Mouse (Mus musculus) spleen, adult 10 weeks (tissue): ENCODE results near the gene Rsph6a. TPM values are rescaled to one million over a fixed set of nuclear protein-coding genes. Genes with fewer than 3 reads are reported as not detected.

Experiments used
- polyA plus RNA-seq: library from polyadenylated mRNA; stranded (reverse); fragments of 350-450 nt; fragmentation: Illumina TruSeq; extraction: RNeasy Lipid Tissue Mini Kit (QIAGEN cat#74804); gene quantifications from one replicate; pipeline ENCODE4 v1.2.3, GENCODE M21; 2015; ENCODE audit warnings: low replicate concordance; ENCODE audit not compliant: insufficient read depth

Rsph6a gene
- not detected for polyA plus RNA-seq

GRCm38 (mm10) chr7:19054047-19054776, at the start of gene Rsph6a:
TSS of gene Rsph6a (plus strand) at chr7:19054690.

GRCm38 (mm10) chr7:19023357-19023814, 31.1 kb upstream of the Rsph6a start, which contains the start of gene Foxa3:
TSS of gene Foxa3 (minus strand) at chr7:19023538.

GRCm38 (mm10) chr7:19024096-19024506, 30.4 kb upstream of the Rsph6a start, which contains the start of gene Sympk:
TSS of gene Sympk (plus strand) at chr7:19024377.

DNA sequence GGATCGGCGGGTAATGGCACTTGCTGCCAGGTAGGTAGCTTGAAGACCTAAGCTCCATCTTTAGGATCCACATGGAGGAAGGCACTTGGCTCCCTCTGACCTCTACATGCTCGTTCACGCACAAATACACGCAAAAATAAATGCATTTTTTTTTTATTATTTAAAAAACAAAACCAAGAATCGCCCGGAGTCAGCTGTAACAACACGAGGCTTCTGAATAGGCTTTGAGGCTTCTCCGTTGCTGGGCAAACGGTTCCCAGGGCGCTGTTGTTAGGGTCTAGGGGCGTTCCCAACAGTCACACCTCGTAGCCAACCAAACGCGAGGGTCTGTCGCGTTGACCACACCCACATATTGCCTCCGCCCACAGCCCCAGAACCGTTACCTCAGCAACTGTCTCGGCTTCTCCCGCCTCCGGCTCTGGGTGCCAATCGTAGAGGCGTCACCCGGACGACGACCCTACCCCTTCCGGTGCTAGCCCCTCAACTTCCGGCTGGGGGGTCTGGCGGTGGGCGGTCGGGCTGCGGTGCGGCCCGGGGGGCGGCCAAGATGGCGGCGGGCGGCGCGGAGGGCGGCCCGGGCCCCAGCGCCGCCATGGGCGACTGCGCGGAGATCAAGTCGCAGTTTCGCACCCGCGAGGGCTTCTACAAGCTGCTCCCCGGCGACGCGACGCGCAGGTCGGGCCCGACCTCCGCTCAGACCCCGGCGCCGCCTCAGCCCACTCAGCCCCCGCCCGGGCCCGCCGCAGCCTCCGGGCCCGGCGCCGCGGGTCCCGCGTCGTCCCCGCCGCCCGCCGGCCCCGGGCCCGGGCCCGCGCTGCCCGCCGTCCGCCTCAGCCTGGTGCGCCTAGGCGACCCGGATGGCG, 21.5 kb downstream of the Rsph6a start, which contains the start of gene Dmwd:
Gene Dmwd (plus strand): TSS at position 505 of the 863 bp plus-strand sequence.

DNA sequence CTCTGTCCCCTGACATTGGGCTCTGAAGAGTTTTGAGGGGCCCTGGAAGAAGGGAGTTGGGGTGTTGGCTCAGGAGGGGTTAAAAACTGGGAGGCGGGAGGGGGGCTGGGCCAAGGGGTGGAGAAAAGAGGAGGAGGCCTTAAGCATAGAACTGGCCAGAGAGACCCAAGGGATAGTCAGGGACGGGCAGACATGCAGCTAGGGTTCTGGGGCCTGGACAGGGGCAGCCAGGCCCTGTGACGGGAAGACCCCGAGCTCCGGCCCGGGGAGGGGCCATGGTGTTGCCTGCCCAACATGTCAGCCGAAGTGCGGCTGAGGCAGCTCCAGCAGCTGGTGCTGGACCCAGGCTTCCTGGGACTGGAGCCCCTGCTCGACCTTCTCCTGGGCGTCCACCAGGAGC, 29.2 kb downstream of the Rsph6a start, which contains the start of gene Dmpk:
Gene Dmpk (plus strand): TSS at position 149 of the 400 bp plus-strand sequence.

DNA sequence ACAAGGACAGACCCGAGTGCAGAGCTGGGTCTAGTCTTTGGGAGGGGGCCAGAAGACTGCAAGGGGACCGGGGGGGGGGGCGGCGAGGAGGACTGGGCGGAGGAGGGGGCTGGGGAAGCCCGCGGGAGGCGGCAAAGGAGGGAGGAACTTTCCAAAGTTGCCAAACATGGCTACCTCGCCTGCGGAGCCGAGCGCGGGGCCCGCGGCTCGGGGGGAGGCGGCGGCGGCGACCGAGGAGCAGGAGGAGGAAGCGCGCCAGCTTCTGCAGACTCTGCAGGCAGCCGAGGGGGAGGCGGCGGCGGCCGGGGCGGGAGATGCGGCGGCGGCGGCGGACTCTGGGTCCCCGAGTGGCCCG, 40.0 kb downstream of the Rsph6a start, which contains the start of gene Six5:
Gene Six5 (plus strand): TSS at position 124 of the 355 bp plus-strand sequence.

DNA sequence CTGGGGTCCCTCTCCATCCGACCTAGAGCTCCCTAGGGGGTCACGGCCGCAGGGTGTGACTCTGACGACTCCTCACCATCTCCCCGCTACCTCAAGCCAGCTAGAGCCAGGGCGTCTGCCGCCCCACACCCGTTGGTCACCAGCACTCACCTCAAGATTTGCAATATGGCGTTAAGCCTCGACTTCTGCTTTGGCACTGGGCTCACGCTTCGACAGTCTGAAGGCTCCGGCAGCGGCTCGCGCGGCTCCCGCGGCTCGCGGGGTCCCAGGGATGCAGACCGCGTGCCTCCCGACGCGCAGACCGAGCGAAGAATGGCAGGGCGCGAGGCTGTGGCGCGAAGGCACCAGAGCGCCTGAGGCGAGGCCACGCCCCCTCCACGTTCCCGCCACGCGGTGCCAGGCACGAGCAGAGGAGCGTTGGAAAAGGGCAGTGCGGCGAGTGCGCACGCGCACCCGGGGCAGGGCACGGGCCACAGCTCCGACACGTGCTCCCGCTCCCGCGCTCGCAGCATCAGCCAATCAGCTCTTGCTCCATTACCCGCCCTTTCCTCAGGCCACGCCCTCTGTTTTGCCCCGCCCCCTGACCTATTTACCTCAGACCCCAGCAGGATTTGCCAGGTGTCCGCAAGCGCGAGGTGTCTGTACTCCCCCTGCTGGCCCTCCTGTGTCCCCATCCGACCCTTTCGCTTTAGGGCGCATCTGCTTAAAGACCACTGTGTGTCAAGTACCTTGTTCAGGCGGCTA, 63.7 kb downstream of the Rsph6a start, which contains the start of gene Gm4969:
Gene Gm4969 (minus strand): TSS at position 341 of the 744 bp plus-strand sequence.

GRCm38 (mm10) chr7:19119631-19120429, 65.3 kb downstream of the Rsph6a start, which contains the start of gene Fbxo46:
TSS of gene Fbxo46 (plus strand) at chr7:19119859.

Other genes with a start within 250 kb of the Rsph6a start
- gene Psg17, start 233.1 kb upstream of the Rsph6a start, polyA plus RNA-seq, result not detected
- gene Mill2, start 214.7 kb upstream of the Rsph6a start, polyA plus RNA-seq, result 6.1 TPM
- gene Pglyrp1, start 183.4 kb upstream of the Rsph6a start, polyA plus RNA-seq, result 28.9 TPM
- gene Ccdc61, start 144.3 kb upstream of the Rsph6a start, polyA plus RNA-seq, result 17.3 TPM
- 0.76 TPM for gene Nova2, start 128.8 kb upstream of the Rsph6a start, polyA plus RNA-seq
- gene Nanos2, start 67.3 kb upstream of the Rsph6a start, polyA plus RNA-seq, result not detected
- gene Mypop, start 63.4 kb upstream of the Rsph6a start, polyA plus RNA-seq, result 0.73 TPM
- gene Irf2bp1, start 50.6 kb upstream of the Rsph6a start, polyA plus RNA-seq, result 6.8 TPM
- gene Foxa3, start 31.2 kb upstream of the Rsph6a start, polyA plus RNA-seq, result not detected
- gene Sympk, start 30.3 kb upstream of the Rsph6a start, polyA plus RNA-seq, result 43.3 TPM
- gene Dmwd, start 21.5 kb downstream of the Rsph6a start, polyA plus RNA-seq, result 5.3 TPM
- gene Dmpk, start 29.2 kb downstream of the Rsph6a start, polyA plus RNA-seq, result 37.1 TPM
- gene Six5, start 39.9 kb downstream of the Rsph6a start, polyA plus RNA-seq, result 2.0 TPM
- gene Gm4969, start 63.7 kb downstream of the Rsph6a start, polyA plus RNA-seq, result 0.11 TPM
- gene Fbxo46, start 65.2 kb downstream of the Rsph6a start, polyA plus RNA-seq, result 2.9 TPM
- 9.4 TPM for gene Qpctl, start 94.6 kb downstream of the Rsph6a start, polyA plus RNA-seq
- 28.2 TPM for gene Snrpd2, start 95.0 kb downstream of the Rsph6a start, polyA plus RNA-seq
- gene Gipr, start 111.4 kb downstream of the Rsph6a start, polyA plus RNA-seq, result not detected
- 6.2 TPM for gene Eml2, start 121.7 kb downstream of the Rsph6a start, polyA plus RNA-seq
- 4.4 TPM for gene Gpr4, start 157.8 kb downstream of the Rsph6a start, polyA plus RNA-seq
- gene Opa3, start 173.6 kb downstream of the Rsph6a start, polyA plus RNA-seq, result 17.4 TPM
- 295 TPM for gene Vasp, start 217.1 kb downstream of the Rsph6a start, polyA plus RNA-seq
- 1.3 TPM for gene Ppm1n, start 225.4 kb downstream of the Rsph6a start, polyA plus RNA-seq
- 1.8 TPM for gene Rtn2, start 227.9 kb downstream of the Rsph6a start, polyA plus RNA-seq